Mouse (Mus musculus) neural tube, embryonic 11.5 days (tissue): ENCODE data around the gene Rps9. TPM values are rescaled to one million over a fixed set of nuclear protein-coding genes. Genes with fewer than 3 reads are reported as not detected.
"Not testable (repeated sequence)": the region's sequence is repeated elsewhere in the genome, so short reads cannot be mapped to it uniquely, and the experiment has no call there.

Experiments used
- ATAC-seq: fragments of 200-750 bp; cut with Nextera tagmentation; 2 replicates; pipeline ENCODE4 v1.8.0; 2017; ENCODE audit warnings: moderate number of reproducible peaks, mild to moderate bottlenecking, moderate TSS enrichment, moderate library complexity; ENCODE audit not compliant: insufficient read depth, low FRiP score, low TSS enrichment
- DNase-seq: peaks from one replicate; pipeline ENCODE4 v3.0.0-alpha.2; 2015; ENCODE audit warnings: low spot score
- H3K27ac ChIP-seq: fragments of 300-500 bp; sonication (generic); 2 replicates; pipeline ENCODE4 v1.5.1; 2014; ENCODE audit warnings: low read depth, mild to moderate bottlenecking, low read length
- H3K27me3 ChIP-seq: fragments of 300-500 bp; sonication (generic); 2 replicates; pipeline ENCODE4 v1.6.1; 2014; ENCODE audit warnings: mild to moderate bottlenecking, low read length, mixed read lengths; ENCODE audit not compliant: control insufficient read depth, insufficient read depth
- H3K36me3 ChIP-seq: fragments of 300-500 bp; sonication (generic); 2 replicates; pipeline ENCODE4 v1.6.1; 2014; ENCODE audit warnings: mild to moderate bottlenecking, low read length, moderate library complexity, mixed read lengths; ENCODE audit not compliant: control insufficient read depth, insufficient read depth
- H3K4me1 ChIP-seq: fragments of 300-500 bp; sonication (generic); 2 replicates; pipeline ENCODE4 v1.6.1; 2014; ENCODE audit warnings: low read length, mixed read lengths; ENCODE audit not compliant: control insufficient read depth, insufficient read depth
- H3K4me2 ChIP-seq: fragments of 300-500 bp; sonication (generic); 2 replicates; pipeline ENCODE4 v1.6.1; 2014; ENCODE audit warnings: low read depth, mild to moderate bottlenecking, moderate library complexity
- H3K4me3 ChIP-seq: fragments of 300-500 bp; sonication (generic); 2 replicates; pipeline ENCODE4 v1.5.1; 2014; ENCODE audit warnings: low read depth, low read length
- H3K9ac ChIP-seq: fragments of 300-500 bp; sonication (generic); 2 replicates; pipeline ENCODE4 v1.6.1; 2014; ENCODE audit warnings: mild to moderate bottlenecking, low read length
- H3K9me3 ChIP-seq: fragments of 300-500 bp; sonication (generic); 2 replicates; pipeline ENCODE4 v1.6.1; 2016; ENCODE audit warnings: low read length; ENCODE audit not compliant: control insufficient read depth
- WGBS: fragments of 180-500 bp; shearing (Covaris S2); extraction: QIAGEN DNeasy Blood & Tissue Kit; methylation state at CpG from one replicate; pipeline ENCODE4 v1.1.7; 2014; 5-methylcytosine and 5-hydroxymethylcytosine counted together
- polyA plus RNA-seq: library from polyadenylated mRNA; unstranded; fragments of >200 nt; fragmentation: Nextera tagmentation; extraction: Ambion mirVana; gene quantifications from 2 replicates; pipeline ENCODE4 v1.2.1, GENCODE M21; 2014

The Rps9 gene
- polyA plus RNA-seq, 1 experiment from 2014 or later, result 1,156 TPM

- WGBS, result 63% methylated on average over 11 of the region's 11 CpGs
- Histone ChIP-seq H3K27ac (no peak overlapping the region), H3K36me3 (peaks cover 3% of the 10 kb centered on the region; the same call in 1 of the 2 replicates), H3K9me3 (no peaks in the 10 kb centered on the region), H3K4me2 (peak overlapping the region; percentile 96), H3K4me1 (peaks cover 5% of the 10 kb centered on the region), H3K27me3 (no peaks in the 10 kb centered on the region), H3K4me3 (peak overlapping the region; percentile 92), H3K9ac (peak overlapping the region; percentile 86)
- DNase-seq (no peak), ATAC-seq (no peak)
These were observed 2.6 kb downstream of the Rps9 start for GRCm38 (mm10) chr7:3706343-3706934.

- H3K9me3 ChIP-seq, result no peaks in the 10 kb centered on the region
- no peak overlapping the region for H3K4me2 ChIP-seq
- no peaks in the 10 kb centered on the region for H3K27me3 ChIP-seq
- WGBS, result 69% methylated on average over 4 of the region's 4 CpGs
- H3K9ac ChIP-seq, result no peak overlapping the region
- no peak overlapping the region for H3K27ac ChIP-seq
- no peak overlapping the region for H3K4me3 ChIP-seq
- DNase-seq (no peak), ATAC-seq (no peak)
- peaks cover 5% of the 10 kb centered on the region for H3K4me1 ChIP-seq
- H3K36me3 ChIP-seq, result peaks cover 3% of the 10 kb centered on the region; the same call in 1 of the 2 replicates
These were observed 3.2 kb downstream of the Rps9 start for GRCm38 (mm10) chr7:3707027-3707426.

GRCm38 (mm10) chr7:3707568-3708413, 4.0 kb downstream of the Rps9 start:
- H3K9ac ChIP-seq, result no peak overlapping the region
- no peak for ATAC-seq
- H3K9me3 ChIP-seq, result no peaks in the 10 kb centered on the region
- H3K36me3 ChIP-seq, result peaks cover 3% of the 10 kb centered on the region; the same call in 1 of the 2 replicates
- 23% methylated on average over 7 of the region's 7 CpGs for WGBS
- H3K27ac ChIP-seq, result no peak overlapping the region
- H3K4me2 ChIP-seq, result no peak overlapping the region
- H3K27me3 ChIP-seq, result no peaks in the 10 kb centered on the region
- peaks cover 5% of the 10 kb centered on the region for H3K4me1 ChIP-seq
- H3K4me3 ChIP-seq, result no peak overlapping the region
- DNase-seq, result no peak

GRCm38 (mm10) chr7:3708447-3708980, 4.7 kb downstream of the Rps9 start:
- WGBS, result 40% methylated on average over 5 of the region's 5 CpGs
- not testable (repeated sequence) for DNase-seq

GRCm38 (mm10) chr7:3709000-3709399, 5.2 kb downstream of the Rps9 start:
- no peak for DNase-seq
- Histone ChIP-seq H3K9me3 (no peaks in the 10 kb centered on the region), H3K4me1 (peaks cover 5% of the 10 kb centered on the region), H3K4me2 (no peak overlapping the region), H3K36me3 (peaks cover 3% of the 10 kb centered on the region; the same call in 1 of the 2 replicates), H3K27me3 (no peaks in the 10 kb centered on the region), H3K27ac (no peak overlapping the region), H3K4me3 (no peak overlapping the region), H3K9ac (no peak overlapping the region)
- ATAC-seq, result no peak
- 87% methylated on average over 1 of the region's 1 CpGs for WGBS

More at GRCm38 (mm10) chr7:3708447-3708980, 4.7 kb downstream of the Rps9 start:
- not testable (repeated sequence) for H3K9me3 ChIP-seq, H3K4me1 ChIP-seq, H3K9ac ChIP-seq, H3K27me3 ChIP-seq, H3K27ac ChIP-seq, H3K4me2 ChIP-seq, H3K36me3 ChIP-seq, H3K4me3 ChIP-seq, ATAC-seq

- WGBS, result 36% methylated on average over 5 of the region's 5 CpGs
- Histone ChIP-seq H3K4me1 (no peaks in the 10 kb centered on the region), H3K27me3 (no peaks in the 10 kb centered on the region), H3K4me2 (no peak overlapping the region), H3K4me3 (no peak overlapping the region), H3K9ac (no peak overlapping the region), H3K9me3 (no peaks in the 10 kb centered on the region), H3K36me3 (no peaks in the 10 kb centered on the region), H3K27ac (no peak overlapping the region)
- DNase-seq (no peak), ATAC-seq (no peak)
These were observed 8.6 kb downstream of the Rps9 start for GRCm38 (mm10) chr7:3712264-3712942.

GRCm38 (mm10) chr7:3715249-3715648, 11.5 kb downstream of the Rps9 start:
- 47% methylated on average over 1 of the region's 1 CpGs for whole genome bisulfite sequencing
- H3K36me3 ChIP-seq, result no peaks in the 10 kb centered on the region

GRCm38 (mm10) chr7:3720268-3720667, 16.5 kb downstream of the Rps9 start, which contains the start of gene Pirb:
Gene Pirb, minus strand, starts transcription at chr7:3720391.
- H3K4me3 ChIP-seq, ATAC-seq, H3K9me3 ChIP-seq, H3K4me1 ChIP-seq, DNase-seq, H3K4me2 ChIP-seq, H3K9ac ChIP-seq, H3K36me3 ChIP-seq, H3K27me3 ChIP-seq, H3K27ac ChIP-seq: not testable (repeated sequence)
- WGBS, result 56% methylated on average over 1 of the region's 3 CpGs

More at GRCm38 (mm10) chr7:3715249-3715648, 11.5 kb downstream of the Rps9 start:
- DNase-seq (no peak), ATAC-seq (no peak)
- no peaks in the 10 kb centered on the region for H3K4me1 ChIP-seq
- no peak overlapping the region for H3K4me2 ChIP-seq
- no peak overlapping the region for H3K9ac ChIP-seq
- no peak overlapping the region for H3K27ac ChIP-seq
- H3K27me3 ChIP-seq, result no peaks in the 10 kb centered on the region
- H3K4me3 ChIP-seq, result no peak overlapping the region
- no peaks in the 10 kb centered on the region for H3K9me3 ChIP-seq
